Mouse (Mus musculus): ENCODE measurements at regions not wholly inside any gene's neighbourhood (a gene's known extent, or its start where the extent isn't known, plus 50 kb on each side); places are given as distances from the start of the nearest gene placed in this dataset.
"Not testable (repeated sequence)": the region's sequence is repeated elsewhere in the genome, so short reads cannot be mapped to it uniquely, and the experiment has no call there.

DNA sequence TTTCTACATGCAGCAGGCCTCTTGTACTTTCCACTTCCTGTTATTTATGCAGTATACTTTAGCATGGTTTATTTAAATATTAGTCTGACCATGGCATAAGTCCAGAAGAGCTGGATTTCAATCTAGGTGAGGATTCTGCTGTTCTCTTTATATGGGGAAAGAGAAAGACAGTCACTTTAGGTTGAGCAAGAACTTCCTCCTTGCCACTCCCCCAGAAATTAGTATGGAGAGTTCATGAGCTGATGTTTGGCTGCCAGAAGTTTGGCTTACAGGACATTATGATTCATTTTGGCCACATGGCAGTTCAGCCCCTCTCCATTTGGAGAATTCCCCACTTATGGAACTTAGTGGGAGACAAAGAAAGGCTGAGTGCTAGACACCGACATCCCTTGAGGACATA, 130.8 kb downstream of the Arrdc3 start:
- no peak for DNase-seq

DNA sequence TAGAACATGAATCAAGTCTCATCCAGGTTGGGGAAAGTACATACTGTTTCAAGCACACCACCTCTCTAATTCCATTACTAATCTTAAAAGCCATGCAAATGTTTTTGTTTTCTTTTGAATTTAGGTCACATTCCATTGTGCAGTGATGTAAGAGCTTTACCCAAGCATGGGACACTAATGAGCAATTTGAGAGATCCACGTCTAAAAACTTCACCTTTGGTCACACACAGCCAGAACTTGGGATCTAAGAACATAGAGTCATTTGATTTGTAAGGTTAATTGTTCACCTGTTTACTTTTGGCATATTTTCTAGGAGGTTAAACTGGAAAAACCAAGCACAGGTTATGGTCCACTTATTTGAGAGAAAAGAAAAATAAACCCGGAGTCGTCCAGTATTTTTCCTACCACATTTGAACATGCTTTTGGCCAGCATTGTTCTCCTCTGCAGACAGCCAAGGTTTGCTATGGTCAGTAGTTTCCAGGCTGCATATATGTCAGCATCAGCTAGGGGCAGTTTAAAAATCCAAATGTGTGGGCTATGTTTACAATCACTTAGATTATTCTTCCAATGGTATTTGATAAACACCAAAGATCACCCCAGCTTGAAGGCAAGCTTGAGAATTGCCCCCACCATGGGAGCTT, 137.0 kb downstream of the Arrdc3 start:
- DNase-seq: no peak

DNA sequence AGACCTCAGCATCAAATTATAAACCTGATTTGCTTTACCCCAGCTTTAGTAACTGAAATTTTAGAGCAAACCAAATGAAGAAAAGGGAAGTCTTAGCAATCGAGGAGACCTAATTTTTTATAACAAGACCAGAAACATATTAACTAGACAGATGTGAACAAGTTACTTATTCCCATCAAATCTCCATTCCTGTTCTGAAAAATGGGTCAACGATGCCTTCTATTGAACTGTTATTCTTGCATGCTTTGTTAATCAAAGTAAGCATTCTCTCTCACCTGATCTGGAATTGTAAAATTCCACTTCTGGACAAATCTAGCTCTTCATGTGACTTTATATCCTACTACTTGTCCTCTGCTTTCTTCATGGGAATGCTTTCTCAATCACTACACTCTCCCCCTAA, 137.6 kb downstream of the Arrdc3 start:
- no peak for DNase-seq

DNA sequence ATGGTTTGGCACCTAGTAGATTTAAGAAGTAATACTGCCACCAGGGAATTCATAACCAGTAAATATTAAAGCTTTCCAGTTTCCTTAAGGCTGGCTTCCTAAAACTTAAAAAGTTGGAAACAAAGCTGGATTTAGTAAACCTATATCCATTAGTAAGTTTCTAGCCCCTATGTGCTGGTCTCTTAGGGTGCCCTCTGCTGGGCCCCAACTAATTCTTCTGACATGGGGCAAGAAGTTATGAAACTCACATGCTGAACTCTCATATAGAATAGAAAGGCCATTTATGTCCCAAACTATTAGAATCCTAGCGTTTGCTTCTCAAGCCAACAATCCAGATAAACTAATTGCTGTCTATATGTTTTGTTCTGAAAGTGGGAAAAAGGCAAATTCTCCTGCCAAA, 139.2 kb downstream of the Arrdc3 start:
- DNase-seq: no peak

DNA sequence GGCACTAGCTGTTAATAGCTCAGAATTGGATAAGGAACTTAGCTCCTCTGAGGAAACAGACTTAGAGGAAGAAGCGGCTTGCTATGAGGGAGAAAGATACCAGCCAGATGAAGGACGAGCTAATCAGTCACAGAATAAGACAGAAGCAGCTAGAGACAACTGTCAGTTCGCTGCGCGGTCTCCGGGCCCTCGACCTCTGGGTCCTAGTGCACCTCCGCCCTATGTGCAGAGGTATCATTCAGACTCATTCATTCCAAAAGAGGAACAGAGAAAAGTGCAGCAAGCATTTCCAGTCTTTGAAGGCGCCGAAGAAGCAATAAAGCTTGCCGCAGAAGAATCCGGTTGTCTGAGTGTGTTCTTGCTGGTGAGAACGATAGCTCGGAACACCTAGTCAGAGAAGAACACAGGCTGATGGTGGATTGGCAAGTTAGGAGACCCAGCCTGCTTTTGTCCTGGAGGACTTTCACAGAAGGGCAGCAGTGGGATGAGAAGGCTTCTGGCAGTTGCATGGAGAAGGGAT, 142.1 kb downstream of the Arrdc3 start:
- DNase-seq: not testable (repeated sequence)

DNA sequence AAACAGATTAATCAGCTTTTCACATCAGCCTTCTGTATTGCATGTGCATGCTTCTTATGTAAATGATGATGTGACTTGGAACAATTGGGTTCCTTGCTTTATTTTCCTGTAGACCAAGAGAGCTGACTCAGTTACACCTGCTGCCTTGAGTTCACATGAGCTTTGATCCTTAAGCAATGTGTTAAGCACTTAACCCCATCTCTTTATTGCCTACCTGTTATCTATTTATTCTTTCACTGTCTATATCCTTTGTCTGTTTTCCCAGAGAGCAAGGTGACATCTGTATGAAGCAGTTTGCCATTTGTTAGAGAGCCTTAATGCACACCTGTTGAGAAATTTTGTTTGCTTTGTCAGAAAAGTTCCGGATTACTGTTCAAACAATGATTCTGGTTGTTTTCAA, 154.1 kb downstream of the Arrdc3 start:
- DNase-seq: no peak

DNA sequence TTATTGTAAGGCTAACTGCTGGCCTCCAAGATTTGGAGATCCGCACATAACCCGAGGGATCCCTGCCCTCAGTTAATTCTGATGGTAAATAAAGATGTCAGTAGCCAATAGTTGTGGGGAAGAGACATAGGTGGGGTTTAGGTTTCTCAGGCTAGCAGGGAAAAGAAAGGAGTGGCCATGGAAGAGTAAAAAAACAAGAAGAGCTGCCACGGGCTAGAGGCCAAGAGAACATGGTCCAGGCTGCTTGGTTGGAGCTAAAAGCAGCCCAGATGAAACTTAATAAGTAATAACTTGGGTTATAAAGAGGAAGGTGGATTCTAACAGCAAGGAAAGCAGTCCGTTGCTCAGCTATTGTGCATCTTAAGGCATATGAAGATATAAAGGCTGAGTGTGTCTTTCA, 155.6 kb downstream of the Arrdc3 start:
- no peak for DNase-seq

DNA sequence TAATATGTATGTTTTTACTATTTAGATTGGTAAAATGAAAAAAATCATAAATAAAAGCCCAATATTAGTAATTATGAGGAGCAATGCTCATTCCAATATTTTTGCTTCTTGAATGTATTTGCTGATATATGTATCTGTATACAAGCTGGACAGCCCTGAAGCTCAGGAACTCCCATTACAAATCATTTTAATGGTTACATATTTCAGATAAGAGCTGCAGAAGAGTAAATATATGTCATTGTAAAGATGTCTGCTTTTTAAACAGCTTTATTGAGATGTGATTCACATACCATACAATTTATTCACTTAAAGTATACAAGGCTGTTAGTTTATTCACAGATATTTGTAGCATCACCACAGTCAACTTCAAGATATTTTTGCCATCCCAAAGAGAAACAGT, 157.3 kb downstream of the Arrdc3 start:
- DNase-seq: no peak

DNA sequence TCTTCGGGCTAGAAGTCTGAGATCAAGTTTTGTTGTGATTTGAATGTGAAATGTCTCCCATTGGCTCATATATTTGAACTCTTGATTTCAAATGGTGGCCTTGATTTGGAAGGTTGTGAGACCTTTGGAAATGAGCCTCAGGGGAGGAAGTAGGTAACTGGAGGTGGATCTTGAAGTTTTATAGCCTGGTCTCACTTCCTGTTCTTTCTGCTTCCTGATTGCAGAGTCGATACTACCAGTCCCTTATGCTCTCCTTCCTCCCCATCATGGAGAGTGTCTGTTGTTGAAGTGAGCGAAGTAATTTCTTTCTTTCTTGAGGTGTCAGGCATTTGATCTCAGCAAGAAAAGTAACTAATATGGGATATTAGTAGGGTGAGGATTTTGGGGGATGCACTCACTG, 158.5 kb downstream of the Arrdc3 start:
- no peak for DNase-seq
